Comparison of ENCODE assay signal across 8 mouse cellular contexts in the genomic region with DNA sequence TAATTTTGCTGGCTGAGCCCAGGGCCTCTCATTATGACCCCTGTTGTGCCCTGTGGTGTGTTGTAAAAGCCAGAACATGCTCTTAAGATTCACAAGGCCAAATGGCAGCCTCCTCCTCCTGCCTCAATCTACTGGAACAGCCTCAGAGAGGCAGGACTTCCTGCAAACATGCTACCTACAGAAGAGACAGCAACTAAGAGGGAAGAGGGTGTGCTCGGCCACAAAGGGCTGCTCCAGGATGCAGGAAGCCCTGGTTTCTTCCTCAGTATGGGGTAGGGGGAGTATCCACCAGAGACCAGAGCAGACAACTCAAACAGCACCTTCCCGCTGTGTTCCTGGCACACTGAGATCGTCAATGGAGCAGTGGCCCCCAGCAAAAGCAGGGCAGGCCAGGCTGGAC. TPM values are rescaled to one million over a fixed set of nuclear protein-coding genes. Genes with fewer than 3 reads are reported as not detected.
DNase-seq lines count a peak whose midpoint lies in the region; ATAC-seq and TF ChIP-seq lines count a peak whose summit lies in the region.

No protein-coding gene starts in this region.

- H3K9me3 ChIP-seq in forebrain, embryonic 10.5 days, result no peaks in the 10 kb centered on the region
- no peaks in the 10 kb centered on the region for H3K9me3 ChIP-seq in forebrain, embryonic 15.5 days
- H3K9me3 ChIP-seq in kidney, embryonic 15.5 days (replicated peaks), result no peaks in the 10 kb centered on the region
- no peaks in the 10 kb centered on the region for H3K9me3 ChIP-seq in G1E (replicated peaks)
- H3K9me3 ChIP-seq in liver, embryonic 12.5 days (replicated peaks), result no peaks in the 10 kb centered on the region

- peak overlapping the region; percentile 75 for H3K27ac ChIP-seq in forebrain, embryonic 10.5 days
- no peak overlapping the region for H3K27ac ChIP-seq in forebrain, embryonic 15.5 days (replicated peaks)
- H3K27ac ChIP-seq in kidney, embryonic 15.5 days, result peak overlapping the region; percentile 54
- H3K27ac ChIP-seq in liver, embryonic 12.5 days, result peak overlapping the region; percentile 96

- TF ChIP-seq CTCF in G1E (IDR thresholded peaks at IDR 0.05; ENCODE audit: low read depth, low read length), result no peak

- H3K4me2 ChIP-seq in forebrain, embryonic 15.5 days (replicated peaks), result no peak overlapping the region
- peak overlapping the region; percentile 17; the same call in 1 of the 2 replicates for H3K4me2 ChIP-seq in kidney, embryonic 15.5 days
- peak overlapping the region; percentile 64 for H3K4me2 ChIP-seq in liver, embryonic 12.5 days

- no peak for ATAC-seq in forebrain, embryonic 15.5 days (replicated peaks)
- ATAC-seq in kidney, embryonic 15.5 days (replicated peaks; ENCODE audit: low FRiP score), result peak; percentile 13; the same call in 1 of the 2 replicates
- ATAC-seq in G1E (ENCODE audit: extremely low read depth, insufficient number of reproducible peaks, low FRiP score, poor library complexity, severe bottlenecking), result no peak
- 0 out of 2 replicates have a peak, but pooled peaks have one; percentile 0 for ATAC-seq in liver, embryonic 12.5 days

- H3K36me3 ChIP-seq in forebrain, embryonic 10.5 days (replicated peaks), result no peaks in the 10 kb centered on the region
- no peaks in the 10 kb centered on the region for H3K36me3 ChIP-seq in forebrain, embryonic 15.5 days
- no peaks in the 10 kb centered on the region for H3K36me3 ChIP-seq in kidney, embryonic 15.5 days
- peaks cover 16% of the 10 kb centered on the region for H3K36me3 ChIP-seq in G1E (replicated peaks)
- H3K36me3 ChIP-seq in liver, embryonic 12.5 days, result peaks cover 84% of the 10 kb centered on the region

- H3K9ac ChIP-seq in forebrain, embryonic 15.5 days (replicated peaks), result no peak overlapping the region
- H3K9ac ChIP-seq in kidney, embryonic 15.5 days, result no peak overlapping the region
- peak overlapping the region; percentile 69 for H3K9ac ChIP-seq in liver, embryonic 12.5 days

- no peak for DNase-seq in forebrain, embryonic 10.5 days (ENCODE audit: extremely low spot score, low spot score)
- no peak for DNase-seq in kidney, adult 9 months
- no peak for DNase-seq in G1E (ENCODE audit: low spot score)
- no peak for DNase-seq in embryo, embryonic 11 days
- DNase-seq in adrenal gland, postnatal 4 days (ENCODE audit: low spot score in 2 of 2), result no peak

- H3K4me1 ChIP-seq in forebrain, embryonic 10.5 days, result peaks cover 35% of the 10 kb centered on the region
- peaks cover 5% of the 10 kb centered on the region; the same call in 1 of the 2 replicates for H3K4me1 ChIP-seq in forebrain, embryonic 15.5 days
- peaks cover 25% of the 10 kb centered on the region for H3K4me1 ChIP-seq in kidney, embryonic 15.5 days
- peaks cover 63% of the 10 kb centered on the region for H3K4me1 ChIP-seq in G1E (ENCODE audit: insufficient read depth, low read depth, low read length)
- peaks cover 86% of the 10 kb centered on the region for H3K4me1 ChIP-seq in liver, embryonic 12.5 days

- H3K4me3 ChIP-seq in forebrain, embryonic 10.5 days, result no peak overlapping the region
- H3K4me3 ChIP-seq in forebrain, embryonic 15.5 days, result no peak overlapping the region
- H3K4me3 ChIP-seq in kidney, embryonic 15.5 days (replicated peaks), result no peak overlapping the region
- H3K4me3 ChIP-seq in G1E (ENCODE audit: low read depth, low read length), result peak overlapping the region; percentile 54; the same call in 1 of the 2 replicates
- H3K4me3 ChIP-seq in liver, embryonic 12.5 days, result peak overlapping the region; percentile 24

- WGBS in forebrain, embryonic 10.5 days, result 46% methylated on average over 3 of the region's 3 CpGs
- 41% methylated on average over 3 of the region's 3 CpGs for WGBS in forebrain, embryonic 15.5 days
- WGBS in kidney, embryonic 15.5 days, result 21% methylated on average over 3 of the region's 3 CpGs
- 2% methylated on average over 3 of the region's 3 CpGs for WGBS in liver, embryonic 12.5 days (ENCODE audit: insufficient replicate concordance)

- H3K27me3 ChIP-seq in forebrain, embryonic 10.5 days (ENCODE audit: poor library complexity, severe bottlenecking), result peaks cover 11% of the 10 kb centered on the region
- no peaks in the 10 kb centered on the region for H3K27me3 ChIP-seq in forebrain, embryonic 15.5 days
- H3K27me3 ChIP-seq in kidney, embryonic 15.5 days, result 0 out of 2 replicates have a peak, but pooled peaks cover 3% of the 10 kb centered on the region
- no peaks in the 10 kb centered on the region for H3K27me3 ChIP-seq in G1E (ENCODE audit: insufficient read depth, low read length)
- 0 out of 2 replicates have a peak, but pooled peaks cover 4% of the 10 kb centered on the region for H3K27me3 ChIP-seq in liver, embryonic 12.5 days (replicated peaks)

RNA-seq across cellular contexts. Expression of a gene that starts 19.7 kb away (rescaled TPM):
- polyA plus RNA-seq in forebrain, embryonic 10.5 days (2016; fragmentation: Nextera tagmentation; extraction: Ambion mirVana), result 1.2 and 1.9 TPM in 2 replicates
- 1.6 and 1.7 TPM in 2 replicates for polyA plus RNA-seq in forebrain, embryonic 15.5 days (2015; fragmentation: Nextera tagmentation; extraction: Ambion mirVana)
- polyA plus RNA-seq in kidney, embryonic 15.5 days (2015; fragmentation: Nextera tagmentation; extraction: Ambion mirVana), result 3.3 and 5.3 TPM in 2 replicates
- total RNA-seq in G1E (2014; fragmentation: Nextera tagmentation) (24.0 and 97.7 TPM in 2 replicates), G1E (2017) (1.7 and 1.8 TPM in 2 replicates)
- polyA plus RNA-seq in G1E (2012), result 1.4 and 1.9 TPM in 2 replicates
- 26.5 and 31.5 TPM in 2 replicates for polyA plus RNA-seq in liver, embryonic 12.5 days (2016; fragmentation: Nextera tagmentation; extraction: Ambion mirVana)
- total RNA-seq in adrenal gland, postnatal 4 days (2021), result 10 to 100 TPM; 41.5 to 47.1 TPM

Comparison
In these comparisons a context has a peak if more than half of its experiments do, and no peak if none do; other contexts are left out.
1. H3K4me3 ChIP-seq: peak in G1E (single experiment) and liver, embryonic 12.5 days (single experiment); none in forebrain, embryonic 10.5 days (single experiment), forebrain, embryonic 15.5 days (single experiment) and kidney, embryonic 15.5 days (single experiment).
2. ATAC-seq: peak in kidney, embryonic 15.5 days (single experiment) and liver, embryonic 12.5 days (single experiment); none in forebrain, embryonic 15.5 days (single experiment) and G1E (single experiment).